Mouse (Mus musculus) kidney, embryonic 15.5 days (tissue): ENCODE measurements around the gene Trim38. TPM values are rescaled to one million over a fixed set of nuclear protein-coding genes. Genes with fewer than 3 reads are reported as not detected.
A peak's percentile ranks its signal among the peaks of the same experiment; 100 is the strongest.

Experiments used
- ATAC-seq: fragments of 200-750 bp; cut with Nextera tagmentation; replicated peaks from 2 replicates; pipeline ENCODE4 v1.8.0; 2017; ENCODE audit warnings: moderate TSS enrichment; ENCODE audit not compliant: low FRiP score
- H3K27ac ChIP-seq: fragments of 300-500 bp; sonication (generic); 2 replicates; pipeline ENCODE4 v1.5.1; 2015; ENCODE audit warnings: mild to moderate bottlenecking, inconsistent platforms
- H3K27me3 ChIP-seq: fragments of 300-500 bp; sonication (generic); 2 replicates; pipeline ENCODE4 v1.6.1; 2015; ENCODE audit warnings: inconsistent platforms
- H3K36me3 ChIP-seq: fragments of 300-500 bp; sonication (generic); 2 replicates; pipeline ENCODE4 v1.6.1; 2015; ENCODE audit warnings: inconsistent platforms
- H3K4me1 ChIP-seq: fragments of 300-500 bp; sonication (generic); 2 replicates; pipeline ENCODE4 v1.6.1; 2015; ENCODE audit warnings: inconsistent platforms
- H3K4me2 ChIP-seq: fragments of 300-500 bp; sonication (generic); 2 replicates; pipeline ENCODE4 v1.6.1; 2015; ENCODE audit warnings: moderate library complexity, mild to moderate bottlenecking, inconsistent platforms
- H3K4me3 ChIP-seq: fragments of 300-500 bp; sonication (generic); replicated peaks from 2 replicates; pipeline ENCODE4 v1.5.1; 2015; ENCODE audit warnings: mild to moderate bottlenecking, inconsistent platforms
- H3K9ac ChIP-seq: fragments of 300-500 bp; sonication (generic); 2 replicates; pipeline ENCODE4 v1.6.1; 2015; ENCODE audit warnings: mild to moderate bottlenecking, inconsistent platforms
- H3K9me3 ChIP-seq: fragments of 300-500 bp; sonication (generic); replicated peaks from 2 replicates; pipeline ENCODE4 v1.6.1; 2016; ENCODE audit warnings: inconsistent platforms
- WGBS: fragments of 180-500 bp; shearing (Covaris S2); methylation state at CpG from one replicate; pipeline ENCODE4 v1.1.7; 2015; ENCODE audit warnings: mixed read lengths; 5-methylcytosine and 5-hydroxymethylcytosine counted together
- microRNA-seq: library from miRNA; unstranded; fragments of <30 nt; microRNA quantifications from one replicate; pipeline ENCODE4, GENCODE M21; 2016
- polyA plus RNA-seq: library from polyadenylated mRNA; unstranded; fragments of >200 nt; fragmentation: Nextera tagmentation; extraction: Ambion mirVana; gene quantifications from 2 replicates; pipeline ENCODE4 v1.2.1, GENCODE M21; 2015

Trim38 gene
- polyA plus RNA-seq, 1 experiment from 2014 or later, result not detected

GRCm38 (mm10) chr13:23833053-23833452 is 63.3 kb downstream of the Trim38 start:
- peaks cover 3% of the 10 kb centered on the region; the same call in 1 of the 2 replicates for H3K4me1 ChIP-seq
- H3K27me3 ChIP-seq, result no peaks in the 10 kb centered on the region
- WGBS, result 13% methylated on average over 6 of the region's 6 CpGs
- no peak overlapping the region for H3K4me3 ChIP-seq
- no peaks in the 10 kb centered on the region for H3K9me3 ChIP-seq
- H3K9ac ChIP-seq, result no peak overlapping the region
- H3K4me2 ChIP-seq, result 0 out of 2 replicates have a peak overlapping the region, but pooled peaks have one; percentile 10
- no peak overlapping the region for H3K27ac ChIP-seq
- no peak for ATAC-seq
- no peaks in the 10 kb centered on the region for H3K36me3 ChIP-seq

- WGBS, result 85% methylated on average over 5 of the region's 5 CpGs
- Histone ChIP-seq H3K4me2 (no peak overlapping the region), H3K4me3 (no peak overlapping the region), H3K36me3 (no peaks in the 10 kb centered on the region), H3K9me3 (no peaks in the 10 kb centered on the region), H3K27me3 (no peaks in the 10 kb centered on the region), H3K4me1 (peaks cover 3% of the 10 kb centered on the region; the same call in 1 of the 2 replicates), H3K9ac (no peak overlapping the region), H3K27ac (no peak overlapping the region)
- ATAC-seq, result no peak
Observed at GRCm38 (mm10) chr13:23834836-23835235, 65.1 kb downstream of the Trim38 start.

- WGBS, result 91% methylated on average over 5 of the region's 5 CpGs
- no peaks in the 10 kb centered on the region for H3K27me3 ChIP-seq
- ATAC-seq, result no peak
Observed at GRCm38 (mm10) chr13:23836630-23837029, 66.9 kb downstream of the Trim38 start.

GRCm38 (mm10) chr13:23839308-23839707 is 69.6 kb downstream of the Trim38 start, which contains the start of gene Slc17a3:
Gene Slc17a3 (plus strand): TSS chr13:23839434.
- ATAC-seq, result 0 out of 2 replicates have a peak, but pooled peaks have one; percentile 46
- H3K9ac ChIP-seq, result no peak within 1 kb of the TSS
- no peaks in the 10 kb centered on the region for H3K27me3 ChIP-seq
- no peak within 1 kb of the TSS for H3K4me3 ChIP-seq
- no peaks in the 10 kb centered on the region for H3K36me3 ChIP-seq
- 64% methylated on average over 2 of the region's 2 CpGs for WGBS
- no peaks in the 10 kb centered on the region for H3K9me3 ChIP-seq
- no peaks in the 10 kb centered on the region for H3K4me1 ChIP-seq
- H3K4me2 ChIP-seq, result no peak within 1 kb of the TSS
- no peak within 1 kb of the TSS for H3K27ac ChIP-seq

More at GRCm38 (mm10) chr13:23836630-23837029, 66.9 kb downstream of the Trim38 start:
- H3K9me3 ChIP-seq, result no peaks in the 10 kb centered on the region
- peaks cover 3% of the 10 kb centered on the region; the same call in 1 of the 2 replicates for H3K4me1 ChIP-seq
- no peaks in the 10 kb centered on the region for H3K36me3 ChIP-seq
- H3K9ac ChIP-seq, result no peak overlapping the region
- H3K4me2 ChIP-seq, result no peak overlapping the region
- H3K4me3 ChIP-seq, result no peak overlapping the region
- H3K27ac ChIP-seq, result no peak overlapping the region

Small RNA genes lying within 50 kb of the gene (microRNA-seq; reads per million reads assigned to microRNA genes)
- gene Gm44314 (not detected), gene Gm44484 (not detected)

Other genes with a start within 250 kb of the Trim38 start
- gene Hist1h4h, start 238.9 kb upstream of the Trim38 start, polyA plus RNA-seq, result 7.5 and 7.8 TPM in 2 replicates
- 3.3 and 7.3 TPM in 2 replicates for gene Hist1h2af, start 236.0 kb upstream of the Trim38 start, polyA plus RNA-seq
- gene Hist1h3g, start 234.5 kb upstream of the Trim38 start, polyA plus RNA-seq, result 6.6 and 6.9 TPM in 2 replicates
- gene Hist1h2bh, start 226.5 kb upstream of the Trim38 start, polyA plus RNA-seq, result 0.91 and 1.1 TPM in 2 replicates
- gene Hist1h3f, start 225.9 kb upstream of the Trim38 start, polyA plus RNA-seq, result 0.86 and 1.3 TPM in 2 replicates
- 0.96 and 1.3 TPM in 2 replicates for gene Hist1h4f, start 218.3 kb upstream of the Trim38 start, polyA plus RNA-seq
- 0.66 and 0.67 TPM in 2 replicates for gene Hist1h1d, start 216.7 kb upstream of the Trim38 start, polyA plus RNA-seq
- 6.5 and 6.7 TPM in 2 replicates for gene Hist1h3e, start 207.5 kb upstream of the Trim38 start, polyA plus RNA-seq
- 84.7 and 118 TPM in 2 replicates for gene Hist1h2ae, start 198.7 kb upstream of the Trim38 start, polyA plus RNA-seq
- gene Hist1h2bg, start 198.5 kb upstream of the Trim38 start, polyA plus RNA-seq, result 10.6 and 10.9 TPM in 2 replicates
- 6.0 and 6.9 TPM in 2 replicates for gene Hist1h2bf, start 195.7 kb upstream of the Trim38 start, polyA plus RNA-seq
- 3.6 TPM in 2 replicates for gene Hist1h2ad, start 195.5 kb upstream of the Trim38 start, polyA plus RNA-seq
- 6.5 and 7.5 TPM in 2 replicates for gene Hist1h3d, start 194.2 kb upstream of the Trim38 start, polyA plus RNA-seq
- 123 and 142 TPM in 2 replicates for gene Hist1h4d, start 188.3 kb upstream of the Trim38 start, polyA plus RNA-seq
- gene Hist1h2be, start 148.8 kb upstream of the Trim38 start, polyA plus RNA-seq, result 3.1 and 3.7 TPM in 2 replicates
- 19.7 and 21.1 TPM in 2 replicates for gene Hist1h1e, start 147.4 kb upstream of the Trim38 start, polyA plus RNA-seq
- 1.3 and 1.5 TPM in 2 replicates for gene Hist1h2ac, start 86.0 kb upstream of the Trim38 start, polyA plus RNA-seq
- gene Hist1h2bc, start 85.7 kb upstream of the Trim38 start, polyA plus RNA-seq, result 65.3 and 71.8 TPM in 2 replicates
- 0.31 TPM in 1 of 2 replicates, not detected in the other for gene Hist1h1t, start 74.1 kb upstream of the Trim38 start, polyA plus RNA-seq
- 7.5 and 8.5 TPM in 2 replicates for gene Hist1h4c, start 71.5 kb upstream of the Trim38 start, polyA plus RNA-seq
- 6.4 and 7.7 TPM in 2 replicates for gene Hfe, start 59.1 kb upstream of the Trim38 start, polyA plus RNA-seq
- gene Hist1h1c, start 31.1 kb upstream of the Trim38 start, polyA plus RNA-seq, result 24.1 and 27.2 TPM in 2 replicates
- 12.6 and 13.5 TPM in 2 replicates for gene Hist1h3c, start 24.3 kb upstream of the Trim38 start, polyA plus RNA-seq
- 3.8 and 4.5 TPM in 2 replicates for gene Hist1h2bb, start 23.2 kb upstream of the Trim38 start, polyA plus RNA-seq
- gene Hist1h2ab, start 18.8 kb upstream of the Trim38 start, polyA plus RNA-seq, result 39.2 and 44.8 TPM in 2 replicates
- 10.8 and 11.3 TPM in 2 replicates for gene Hist1h3b, start 17.6 kb upstream of the Trim38 start, polyA plus RNA-seq
- gene Hist1h4b, start 12.9 kb upstream of the Trim38 start, polyA plus RNA-seq, result 5.4 and 6.4 TPM in 2 replicates
- gene Hist1h4a, start 8.7 kb upstream of the Trim38 start, polyA plus RNA-seq, result 0.35 TPM in 1 of 2 replicates, not detected in the other
- gene Hist1h3a, start 7.5 kb upstream of the Trim38 start, polyA plus RNA-seq, result 8.0 and 9.4 TPM in 2 replicates
- gene Hist1h1a, start 6.2 kb upstream of the Trim38 start, polyA plus RNA-seq, result 2.3 and 3.1 TPM in 2 replicates
- gene Slc17a2, start 37.1 kb downstream of the Trim38 start, polyA plus RNA-seq, result 0.10 and 0.12 TPM in 2 replicates
- 3.4 and 4.0 TPM in 2 replicates for gene Slc17a3, start 69.5 kb downstream of the Trim38 start, polyA plus RNA-seq
- gene Slc17a1, start 97.8 kb downstream of the Trim38 start, polyA plus RNA-seq, result 9.3 TPM in 2 replicates
- 2.7 and 2.9 TPM in 2 replicates for gene Slc17a4, start 145.1 kb downstream of the Trim38 start, polyA plus RNA-seq
- gene Hist1h2ba, start 164.2 kb downstream of the Trim38 start, polyA plus RNA-seq, result not detected in 2 replicates
- gene Hist1h2aa, start 164.5 kb downstream of the Trim38 start, polyA plus RNA-seq, result not detected in 2 replicates
- 0.23 and 0.60 TPM in 2 replicates for gene Scgn, start 221.3 kb downstream of the Trim38 start, polyA plus RNA-seq